8 mouse cellular contexts compared by ENCODE assay signal in genomic region chr9:35569571-35570534, GRCm38 (mm10). TPM values are rescaled to one million over a fixed set of nuclear protein-coding genes. Genes with fewer than 3 reads are reported as not detected.
DNase-seq lines count a peak whose midpoint lies in the region; ATAC-seq lines count a peak whose summit lies in the region.

Pate2 (plus strand) TSS chr9:35570284.
Hyls1 (minus strand) TSS chr9:35570398.

- peaks cover 19% of the 10 kb centered on the region for H3K36me3 ChIP-seq in lung, embryonic 16.5 days (ENCODE audit: control insufficient read depth, insufficient read depth, low read length)

- peak; percentile 98 for ATAC-seq in hematopoietic stem cell, adult 5-6 weeks (replicated peaks in 1 of 2; ENCODE audit: insufficient read depth in 1 of 2, low FRiP score in 2 of 2, low TSS enrichment in 1 of 2, low read depth in 1 of 2, poor library complexity in 2 of 2, severe bottlenecking in 2 of 2)
- ATAC-seq in lung, embryonic 16.5 days (ENCODE audit: low read depth) = peak; percentile 98

- peak within 1 kb of the TSS; percentile 85 for H3K4me3 ChIP-seq in lung, embryonic 16.5 days (ENCODE audit: low read length)

- WGBS in lung, embryonic 16.5 days = under 1% methylated on average over 86 of the region's 86 CpGs

- peaks cover 11% of the 10 kb centered on the region; the same call in 1 of the 2 replicates for H3K4me1 ChIP-seq in lung, embryonic 16.5 days (replicated peaks; ENCODE audit: control insufficient read depth, insufficient read depth, low read length)

- peaks cover 9% of the 10 kb centered on the region for H3K27me3 ChIP-seq in lung, embryonic 16.5 days (ENCODE audit: control insufficient read depth, insufficient read depth, low read depth, low read length)

- peak; percentile 99 for DNase-seq in MEL-GATA-1-ER (ENCODE audit: extremely low read depth, low read depth)
- DNase-seq in cerebellum, adult 8-10 months = peak; percentile 90
- DNase-seq in forelimb bud, embryonic 11.5 days (ENCODE audit: low read depth, low spot score) = peak; percentile 97
- DNase-seq in layer of hippocampus, adult 9-10 months (ENCODE audit: low spot score) = peak; percentile 82
- DNase-seq in ovary, postnatal 10 days (ENCODE audit: low spot score) = peak; percentile 70
- DNase-seq in thymus, postnatal 10 days (ENCODE audit: low spot score in 2 of 2) = peak; percentile 90 to 91

- peak within 1 kb of the TSS; percentile 90 for H3K27ac ChIP-seq in lung, embryonic 16.5 days (ENCODE audit: low read length)

- peak within 1 kb of the TSS; percentile 82 for H3K9ac ChIP-seq in lung, embryonic 16.5 days (ENCODE audit: low read length)

- peak within 1 kb of the TSS; percentile 72 for H3K4me2 ChIP-seq in lung, embryonic 16.5 days (ENCODE audit: low read depth, low read length)

- no peaks in the 10 kb centered on the region for H3K9me3 ChIP-seq in lung, embryonic 16.5 days (ENCODE audit: control insufficient read depth, low read length)

RNA-seq across cellular contexts. Expression of gene Pate2, which starts in this region (rescaled TPM):
- total RNA-seq in hematopoietic stem cell, adult 5-6 weeks (2017) = not detected in 2 replicates
- polyA plus RNA-seq in lung, embryonic 16.5 days (2015; fragmentation: Nextera tagmentation; extraction: Ambion mirVana) = 0.30 and 0.72 TPM in 2 replicates

RNA-seq across cellular contexts. Expression of gene Hyls1, which starts in this region (rescaled TPM):
- 6.9 and 10.8 TPM in 2 replicates for total RNA-seq in hematopoietic stem cell, adult 5-6 weeks (2017)
- 24.1 and 25.1 TPM in 2 replicates for polyA plus RNA-seq in lung, embryonic 16.5 days (2015; fragmentation: Nextera tagmentation; extraction: Ambion mirVana)

Comparison
In these comparisons a context has a peak if more than half of its experiments do, and no peak if none do; other contexts are left out.
1. Peak in every context shown above with its lines: DNase-seq, ATAC-seq, H3K4me3 ChIP-seq and H3K27ac ChIP-seq.